Mouse (Mus musculus): ENCODE measurements around the gene BC005537. TPM values are rescaled to one million over a fixed set of nuclear protein-coding genes. Genes with fewer than 3 reads are reported as not detected.

Gene BC005537
- polyA plus RNA-seq, 1 experiment: 27.3 TPM

GRCm38 (mm10) chr13:24844983-24845955, 43.8 kb downstream of the BC005537 start, which contains the start of gene D130043K22Rik:
Gene D130043K22Rik, plus strand, starts transcription at chr13:24845135.
- DNase-seq (ENCODE audit: low read depth): no peak

- peak; percentile 64 for DNase-seq (ENCODE audit: low read depth)
These were observed 47.9 kb downstream of the BC005537 start for GRCm38 (mm10) chr13:24849318-24849717.

- DNase-seq (ENCODE audit: low read depth): no peak
These were observed 50.5 kb downstream of the BC005537 start for GRCm38 (mm10) chr13:24851989-24852388.

- no peak for DNase-seq (ENCODE audit: low read depth)
These were observed 51.1 kb downstream of the BC005537 start for GRCm38 (mm10) chr13:24852570-24852969.

GRCm38 (mm10) chr13:24859115-24859514, 57.7 kb downstream of the BC005537 start:
- no peak for DNase-seq (ENCODE audit: low read depth)

DNA sequence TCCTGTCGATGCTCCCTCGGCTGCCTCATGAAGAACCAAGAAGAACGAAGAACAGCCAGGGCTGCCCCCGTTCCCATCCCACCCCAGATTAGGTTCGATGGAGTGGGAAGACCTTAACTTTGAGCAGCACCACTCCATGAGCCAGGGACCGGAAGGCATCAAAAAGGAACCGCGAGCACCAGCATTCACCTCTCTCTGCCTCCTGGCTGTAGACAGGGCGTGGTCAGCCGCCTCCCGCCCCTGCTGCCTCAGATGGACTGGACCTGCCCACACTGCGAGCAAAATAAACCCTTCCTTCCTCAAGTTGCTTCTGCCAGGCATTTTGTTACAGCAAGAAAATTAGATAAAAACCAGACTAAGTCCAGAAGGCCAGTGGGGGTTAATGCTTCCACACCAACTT, 59.6 kb downstream of the BC005537 start:
- no peak for DNase-seq (ENCODE audit: low read depth)

DNA sequence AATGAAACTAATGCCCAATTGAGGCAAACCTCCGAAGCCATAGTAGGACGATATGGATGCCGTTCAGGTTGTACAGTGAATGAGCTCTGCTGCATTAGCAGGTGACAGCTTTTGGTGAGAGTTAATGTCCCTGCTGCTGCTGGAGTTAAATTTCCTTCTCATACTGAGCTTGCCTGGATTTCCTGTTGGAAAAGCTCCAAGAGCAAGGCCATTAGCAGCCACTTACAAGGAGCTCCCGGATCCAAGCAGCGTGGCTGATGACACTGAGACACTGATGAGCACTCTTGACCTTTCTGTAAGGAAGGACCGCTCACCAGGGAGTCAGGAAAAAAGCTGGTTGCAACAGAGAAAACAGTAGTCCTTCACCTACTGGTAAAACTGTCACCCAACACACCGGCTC, 60.6 kb downstream of the BC005537 start:
- DNase-seq (ENCODE audit: low read depth): no peak

DNA sequence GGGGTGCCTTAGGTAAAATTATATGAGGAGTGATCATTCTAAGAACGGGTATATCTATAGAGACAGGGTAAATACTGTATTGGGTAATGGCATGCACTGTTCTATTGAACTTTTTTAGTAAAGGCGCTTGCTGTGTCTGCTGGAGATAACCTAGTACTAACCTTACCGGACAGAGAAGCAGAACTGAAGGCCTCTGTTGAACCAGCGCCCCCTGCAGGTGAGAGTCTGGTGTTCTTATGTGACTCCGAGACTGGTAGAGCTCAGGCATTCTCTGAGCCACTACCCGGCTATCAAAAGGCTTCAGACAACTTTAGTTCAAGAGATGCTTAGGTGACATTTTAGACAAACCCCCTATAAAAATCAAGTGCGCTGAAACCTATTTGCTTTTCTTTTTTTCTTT, 61.1 kb downstream of the BC005537 start:
- no peak for DNase-seq (ENCODE audit: low read depth)

Other genes with a start within 250 kb of the BC005537 start
- 2.7 and 3.2 TPM in 2 replicates for gene Ripor2, start 219.5 kb upstream of the BC005537 start, polyA plus RNA-seq (2012; rRNA removed)
- 0.20 TPM in 1 of 2 replicates, not detected in the other for gene Armh2, start 60.4 kb upstream of the BC005537 start, polyA plus RNA-seq (2012; rRNA removed)
- 1.7 TPM in 2 replicates for gene Gmnn, start 39.7 kb upstream of the BC005537 start, polyA plus RNA-seq (2012; rRNA removed)
- gene Acot13, start 29.9 kb downstream of the BC005537 start, polyA plus RNA-seq (2012; rRNA removed): 57.6 and 65.2 TPM in 2 replicates
- 13.6 and 15.0 TPM in 2 replicates for gene Tdp2, start 30.0 kb downstream of the BC005537 start, polyA plus RNA-seq (2012; rRNA removed)
- gene D130043K22Rik, start 43.5 kb downstream of the BC005537 start, polyA plus RNA-seq (2012; rRNA removed): 0.08 and 0.13 TPM in 2 replicates
- 7.0 and 9.3 TPM in 2 replicates for gene Aldh5a1, start 136.0 kb downstream of the BC005537 start, polyA plus RNA-seq (2012; rRNA removed)
- gene Gpld1, start 141.5 kb downstream of the BC005537 start, polyA plus RNA-seq (2012; rRNA removed): 16.1 and 16.9 TPM in 2 replicates
- gene Mrs2, start 218.7 kb downstream of the BC005537 start, polyA plus RNA-seq (2012; rRNA removed): 29.2 and 31.9 TPM in 2 replicates

All from gonadal fat pad, adult 2 months (tissue).